Mouse (Mus musculus) lung, embryonic 16.5 days (tissue): ENCODE results near the gene Arid3a. TPM values are rescaled to one million over a fixed set of nuclear protein-coding genes. Genes with fewer than 3 reads are reported as not detected.

Source experiments
- ATAC-seq: fragments of 200-750 bp; cut with Nextera tagmentation; 2 replicates; pipeline ENCODE4 v1.8.0; 2017; ENCODE audit warnings: low read depth, mild to moderate bottlenecking, moderate library complexity
- H3K27ac ChIP-seq: fragments of 300-500 bp; sonication (generic); 2 replicates; pipeline ENCODE4 v1.5.1; 2014; ENCODE audit warnings: mild to moderate bottlenecking, control low read depth, low read length
- H3K27me3 ChIP-seq: fragments of 300-500 bp; sonication (generic); 2 replicates; pipeline ENCODE4 v1.6.1; 2014; ENCODE audit warnings: low read depth, low read length, mixed read lengths; ENCODE audit not compliant: control insufficient read depth, insufficient read depth
- H3K36me3 ChIP-seq: fragments of 300-500 bp; sonication (generic); 2 replicates; pipeline ENCODE4 v1.6.1; 2014; ENCODE audit warnings: low read length; ENCODE audit not compliant: control insufficient read depth, insufficient read depth
- H3K4me1 ChIP-seq: fragments of 300-500 bp; sonication (generic); replicated peaks from 2 replicates; pipeline ENCODE4 v1.6.1; 2014; ENCODE audit warnings: low read length, mixed read lengths; ENCODE audit not compliant: control insufficient read depth, insufficient read depth
- H3K4me2 ChIP-seq: fragments of 300-500 bp; sonication (generic); 2 replicates; pipeline ENCODE4 v1.6.1; 2014; ENCODE audit warnings: low read depth, low read length, control low read depth
- H3K4me3 ChIP-seq: fragments of 300-500 bp; sonication (generic); 2 replicates; pipeline ENCODE4 v1.5.1; 2014; ENCODE audit warnings: mild to moderate bottlenecking, low read length, control low read depth
- H3K9ac ChIP-seq: fragments of 300-500 bp; sonication (generic); 2 replicates; pipeline ENCODE4 v1.6.1; 2014; ENCODE audit warnings: low read length, control low read depth
- H3K9me3 ChIP-seq: fragments of 300-500 bp; sonication (generic); 2 replicates; pipeline ENCODE4 v1.6.1; 2016; ENCODE audit warnings: low read length; ENCODE audit not compliant: control insufficient read depth
- WGBS: fragments of 180-500 bp; shearing (Covaris S2); extraction: QIAGEN DNeasy Blood & Tissue Kit; methylation state at CpG from one replicate; pipeline ENCODE4 v1.1.7; 2014; 5-methylcytosine and 5-hydroxymethylcytosine counted together
- polyA plus RNA-seq: library from polyadenylated mRNA; unstranded; fragments of >200 nt; fragmentation: Nextera tagmentation; extraction: Ambion mirVana; gene quantifications from 2 replicates; pipeline ENCODE4 v1.2.1, GENCODE M21; 2015

The Arid3a gene
- polyA plus RNA-seq, 1 experiment from 2014 or later: 4.8 TPM

GRCm38 (mm10) chr10:79937775-79938526, 11.1 kb downstream of the Arid3a start:
- H3K4me3 ChIP-seq: no peak overlapping the region; the same call in 1 of the 2 replicates
- no peak overlapping the region; the same call in 1 of the 2 replicates for H3K27ac ChIP-seq
- no peak for ATAC-seq
- H3K9ac ChIP-seq: no peak overlapping the region
- H3K4me1 ChIP-seq: peaks cover 56% of the 10 kb centered on the region
- 0 out of 2 replicates have a peak overlapping the region, but pooled peaks have one; percentile 46 for H3K4me2 ChIP-seq
- no peaks in the 10 kb centered on the region for H3K9me3 ChIP-seq
- no peaks in the 10 kb centered on the region for H3K27me3 ChIP-seq
- H3K36me3 ChIP-seq: peaks cover 5% of the 10 kb centered on the region; the same call in 1 of the 2 replicates
- WGBS: 75% methylated on average over 11 of the region's 11 CpGs

GRCm38 (mm10) chr10:79940749-79941148, 13.9 kb downstream of the Arid3a start:
- ATAC-seq: no peak
- Histone ChIP-seq H3K36me3 (peaks cover 5% of the 10 kb centered on the region; the same call in 1 of the 2 replicates), H3K27ac (no peak overlapping the region), H3K9ac (no peak overlapping the region), H3K9me3 (no peaks in the 10 kb centered on the region), H3K4me2 (no peak overlapping the region), H3K27me3 (no peaks in the 10 kb centered on the region), H3K4me3 (no peak overlapping the region), H3K4me1 (peaks cover 47% of the 10 kb centered on the region)
- 51% methylated on average over 7 of the region's 7 CpGs for WGBS

- H3K4me2 ChIP-seq: no peak overlapping the region
- ATAC-seq: no peak
- no peaks in the 10 kb centered on the region for H3K9me3 ChIP-seq
- H3K27ac ChIP-seq: no peak overlapping the region
- H3K4me1 ChIP-seq: peaks cover 37% of the 10 kb centered on the region
- H3K36me3 ChIP-seq: peaks cover 5% of the 10 kb centered on the region; the same call in 1 of the 2 replicates
- H3K9ac ChIP-seq: no peak overlapping the region
- H3K4me3 ChIP-seq: no peak overlapping the region
- WGBS: 72% methylated on average over 1 of the region's 1 CpGs
- H3K27me3 ChIP-seq: no peaks in the 10 kb centered on the region
Observed at GRCm38 (mm10) chr10:79942988-79943387, 16.1 kb downstream of the Arid3a start.

- Histone ChIP-seq H3K9ac (no peak overlapping the region), H3K4me2 (no peak overlapping the region), H3K27ac (peak overlapping the region; percentile 26)
Observed at GRCm38 (mm10) chr10:79943471-79943901, 16.6 kb downstream of the Arid3a start.

GRCm38 (mm10) chr10:79945507-79946234, 18.8 kb downstream of the Arid3a start:
- H3K4me2 ChIP-seq: peak overlapping the region; percentile 27; the same call in 1 of the 2 replicates

More at GRCm38 (mm10) chr10:79943471-79943901, 16.6 kb downstream of the Arid3a start:
- peaks cover 5% of the 10 kb centered on the region; the same call in 1 of the 2 replicates for H3K36me3 ChIP-seq
- H3K9me3 ChIP-seq: no peaks in the 10 kb centered on the region
- H3K4me3 ChIP-seq: no peak overlapping the region
- H3K27me3 ChIP-seq: no peaks in the 10 kb centered on the region
- ATAC-seq: no peak
- WGBS: 66% methylated on average over 9 of the region's 9 CpGs
- H3K4me1 ChIP-seq: peaks cover 33% of the 10 kb centered on the region

GRCm38 (mm10) chr10:79946752-79947322, 20.0 kb downstream of the Arid3a start:
- H3K27ac ChIP-seq: peak overlapping the region; percentile 93; the same call in 1 of the 2 replicates
- peaks cover 20% of the 10 kb centered on the region for H3K36me3 ChIP-seq
- ATAC-seq: peak; percentile 24; the same call in 1 of the 2 replicates
- 31% methylated on average over 7 of the region's 7 CpGs for WGBS
- H3K4me3 ChIP-seq: no peak overlapping the region
- H3K9ac ChIP-seq: peak overlapping the region; percentile 34; the same call in 1 of the 2 replicates
- H3K4me1 ChIP-seq: peaks cover 31% of the 10 kb centered on the region
- H3K9me3 ChIP-seq: no peaks in the 10 kb centered on the region
- H3K4me2 ChIP-seq: no peak overlapping the region; the same call in 1 of the 2 replicates
- H3K27me3 ChIP-seq: no peaks in the 10 kb centered on the region

More at GRCm38 (mm10) chr10:79945507-79946234, 18.8 kb downstream of the Arid3a start:
- no peak overlapping the region for H3K4me3 ChIP-seq
- H3K4me1 ChIP-seq: peaks cover 31% of the 10 kb centered on the region
- no peaks in the 10 kb centered on the region for H3K9me3 ChIP-seq
- H3K27ac ChIP-seq: peak overlapping the region; percentile 93
- peaks cover 11% of the 10 kb centered on the region; the same call in 1 of the 2 replicates for H3K36me3 ChIP-seq
- ATAC-seq: peak; percentile 83
- no peaks in the 10 kb centered on the region for H3K27me3 ChIP-seq
- WGBS: 28% methylated on average over 16 of the region's 16 CpGs
- peak overlapping the region; percentile 56 for H3K9ac ChIP-seq

GRCm38 (mm10) chr10:79947502-79947901, 20.7 kb downstream of the Arid3a start:
- ATAC-seq: no peak
- no peak overlapping the region for H3K4me3 ChIP-seq
- H3K27me3 ChIP-seq: no peaks in the 10 kb centered on the region
- peaks cover 18% of the 10 kb centered on the region for H3K36me3 ChIP-seq
- WGBS: 60% methylated on average over 6 of the region's 6 CpGs
- H3K9me3 ChIP-seq: no peaks in the 10 kb centered on the region
- no peak overlapping the region for H3K4me2 ChIP-seq
- H3K4me1 ChIP-seq: peaks cover 31% of the 10 kb centered on the region
- H3K9ac ChIP-seq: no peak overlapping the region
- H3K27ac ChIP-seq: no peak overlapping the region

GRCm38 (mm10) chr10:79949873-79950272, 23.0 kb downstream of the Arid3a start:
- ATAC-seq: no peak
- Histone ChIP-seq H3K4me2 (no peak overlapping the region), H3K9ac (no peak overlapping the region), H3K4me1 (peaks cover 21% of the 10 kb centered on the region), H3K27me3 (no peaks in the 10 kb centered on the region), H3K4me3 (no peak overlapping the region), H3K9me3 (no peaks in the 10 kb centered on the region), H3K36me3 (peaks cover 18% of the 10 kb centered on the region), H3K27ac (no peak overlapping the region)
- WGBS: 84% methylated on average over 4 of the region's 4 CpGs
